Mouse (Mus musculus): ENCODE data around the gene Brap.

DNA sequence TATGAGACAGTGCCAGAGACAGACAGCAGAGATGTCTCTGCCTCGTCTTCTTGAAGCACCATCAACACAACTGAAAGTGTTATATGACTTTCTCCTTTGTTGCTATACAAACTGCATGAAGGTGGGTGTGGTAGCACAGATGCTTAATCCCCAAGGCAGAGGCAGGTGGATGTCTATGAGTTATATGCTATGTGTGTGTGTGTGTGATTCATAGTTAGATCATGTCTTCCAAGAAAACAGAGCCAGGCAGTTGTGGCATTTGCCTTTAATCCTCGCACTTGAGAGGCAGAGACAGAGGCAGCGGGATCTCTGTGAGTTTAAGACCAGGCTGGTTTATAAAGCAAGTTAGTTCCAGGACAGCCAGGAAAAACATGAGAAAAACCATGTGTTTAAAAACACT is 37.1 kb upstream of the Brap start:
- no peak for TF ChIP-seq CTCF (IDR thresholded peaks at IDR 0.05; ENCODE audit: low read depth, low read length)
- TF ChIP-seq GATA2 (IDR thresholded peaks at IDR 0.05; ENCODE audit: borderline replicate concordance, low read depth, low read length), result no peak
- TF ChIP-seq TAL1 (conservative IDR thresholded peaks at IDR 0.05; ENCODE audit: low read depth, low read length), result no peak
- no peak for TF ChIP-seq GATA1 (IDR thresholded peaks at IDR 0.05; ENCODE audit: borderline replicate concordance, low read length)
- no peak for TF ChIP-seq POLR2AphosphoS5 (IDR thresholded peaks at IDR 0.05; ENCODE audit: insufficient replicate concordance, low read depth, low read length)
